Mouse (Mus musculus) adipocyte (in vitro differentiated cells): ENCODE measurements around the gene Trip11.

Experiments used
- DNase-seq: peaks from one replicate; pipeline ENCODE4 v3.0.0-alpha.2; 2016; ENCODE audit warnings: low spot score

Gene Trip11

GRCm38 (mm10) chr12:101897113-101897512, 16.0 kb downstream of the Trip11 start:
- DNase-seq, result no peak

- DNase-seq, result no peak
Observed at GRCm38 (mm10) chr12:101893296-101893695, 19.8 kb downstream of the Trip11 start.

- DNase-seq, result no peak
Observed at GRCm38 (mm10) chr12:101892832-101893231, 20.2 kb downstream of the Trip11 start.

- no peak for DNase-seq
Observed at GRCm38 (mm10) chr12:101891066-101891465, 22.0 kb downstream of the Trip11 start.

GRCm38 (mm10) chr12:101889351-101889750, 23.7 kb downstream of the Trip11 start:
- no peak for DNase-seq

- no peak for DNase-seq
Observed at GRCm38 (mm10) chr12:101888312-101888711, 24.8 kb downstream of the Trip11 start.

- no peak for DNase-seq
Observed at GRCm38 (mm10) chr12:101884926-101885325, 28.1 kb downstream of the Trip11 start.

GRCm38 (mm10) chr12:101876374-101876773, 36.7 kb downstream of the Trip11 start:
- no peak for DNase-seq

GRCm38 (mm10) chr12:101875107-101875506, 38.0 kb downstream of the Trip11 start:
- peak; percentile 79 for DNase-seq

GRCm38 (mm10) chr12:101862286-101862964, 50.6 kb downstream of the Trip11 start:
- no peak for DNase-seq

- DNase-seq, result peak; percentile 42
Observed at GRCm38 (mm10) chr12:101860256-101860655, 52.8 kb downstream of the Trip11 start.

- DNase-seq, result no peak
Observed at GRCm38 (mm10) chr12:101858011-101858410, 55.1 kb downstream of the Trip11 start.

- no peak for DNase-seq
Observed at GRCm38 (mm10) chr12:101854336-101854735, 58.7 kb downstream of the Trip11 start.

- peak; percentile 40 for DNase-seq
Observed at GRCm38 (mm10) chr12:101851846-101852564, 61.1 kb downstream of the Trip11 start.

- DNase-seq, result no peak
Observed at GRCm38 (mm10) chr12:101851314-101851713, 61.8 kb downstream of the Trip11 start.

- peak; percentile 39 for DNase-seq
Observed at GRCm38 (mm10) chr12:101836546-101837274, 76.4 kb downstream of the Trip11 start.

GRCm38 (mm10) chr12:101834715-101835114, 78.4 kb downstream of the Trip11 start:
- no peak for DNase-seq

- DNase-seq, result no peak
Observed at GRCm38 (mm10) chr12:101833776-101834175, 79.3 kb downstream of the Trip11 start.

- DNase-seq, result no peak
Observed at GRCm38 (mm10) chr12:101833115-101833506, 80.0 kb downstream of the Trip11 start.

- no peak for DNase-seq
Observed at GRCm38 (mm10) chr12:101832179-101833114, 80.6 kb downstream of the Trip11 start.

GRCm38 (mm10) chr12:101831221-101831620, 81.8 kb downstream of the Trip11 start:
- no peak for DNase-seq

- DNase-seq, result no peak
Observed at GRCm38 (mm10) chr12:101823161-101823560, 89.9 kb downstream of the Trip11 start.
